Mouse (Mus musculus) cerebellum, adult 11 months (tissue): ENCODE results near the gene Gramd1b.

Source experiments
- DNase-seq: peaks from one replicate; pipeline ENCODE4 v3.0.0; 2022

Gene Gramd1b

DNA sequence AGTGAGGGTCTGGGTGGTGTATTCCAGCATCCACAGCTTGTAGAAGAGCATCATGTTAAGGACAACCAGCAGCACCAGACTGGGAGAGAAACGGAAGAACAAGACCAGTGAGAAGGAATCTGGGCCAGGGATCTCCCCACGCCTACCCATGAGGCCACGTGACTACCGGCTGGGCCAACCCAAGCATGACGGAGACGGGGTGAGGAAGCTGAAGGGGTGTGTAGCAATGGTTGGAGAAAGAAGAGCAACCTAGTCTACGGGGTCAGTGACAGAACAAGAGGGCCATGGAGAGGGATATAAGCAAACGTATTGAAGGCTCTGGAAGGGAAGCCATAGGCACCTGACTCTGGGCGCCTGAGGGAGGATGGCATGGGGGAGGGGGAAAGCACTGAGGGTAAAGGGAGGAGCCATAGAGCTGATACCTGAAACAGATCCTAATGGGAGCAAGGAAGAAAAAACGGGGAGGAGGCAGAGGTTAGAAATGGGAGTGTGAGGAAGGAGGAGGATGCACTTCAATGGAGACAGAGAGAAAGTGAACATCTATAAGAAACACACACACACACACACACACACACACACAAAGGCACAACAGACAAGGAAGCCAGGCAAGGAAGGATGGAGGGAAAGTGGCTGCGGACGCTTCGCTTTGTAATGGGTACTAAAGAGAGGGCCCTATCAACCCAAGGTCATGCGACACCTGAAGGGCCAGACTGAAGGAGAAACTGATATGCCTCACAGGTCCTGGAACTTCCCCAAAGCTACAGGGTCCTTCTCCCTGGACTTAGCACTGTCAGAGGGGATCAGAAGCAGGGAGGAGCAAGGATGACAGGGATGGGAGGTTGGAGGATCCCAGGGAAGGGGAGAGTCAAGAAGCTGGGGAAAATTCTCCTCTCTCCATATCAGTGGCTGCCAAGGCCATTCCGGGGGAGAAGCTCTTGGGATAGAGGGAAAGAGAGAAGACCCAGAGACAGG is 230.9 kb downstream of the Gramd1b start:
- DNase-seq: no peak

DNA sequence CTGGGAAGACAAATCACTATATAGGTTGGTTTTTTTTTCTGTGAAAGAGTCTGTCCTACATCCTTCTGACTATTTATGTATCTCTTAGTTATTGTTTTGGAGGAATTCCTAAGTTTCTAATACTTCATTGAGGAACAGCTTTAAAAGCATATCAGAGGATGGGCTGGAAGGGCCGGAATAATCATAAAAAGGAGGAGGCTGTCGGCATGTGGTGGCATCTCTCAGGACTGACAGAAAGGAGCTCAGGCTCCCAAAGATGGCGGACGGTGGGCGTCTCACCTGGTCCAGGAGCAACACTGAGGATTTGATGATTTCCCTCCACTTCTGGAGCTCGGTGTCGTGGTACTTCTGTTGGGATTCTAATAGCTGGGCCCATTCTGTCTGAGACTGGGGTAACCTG is 231.9 kb downstream of the Gramd1b start:
- no peak for DNase-seq

DNA sequence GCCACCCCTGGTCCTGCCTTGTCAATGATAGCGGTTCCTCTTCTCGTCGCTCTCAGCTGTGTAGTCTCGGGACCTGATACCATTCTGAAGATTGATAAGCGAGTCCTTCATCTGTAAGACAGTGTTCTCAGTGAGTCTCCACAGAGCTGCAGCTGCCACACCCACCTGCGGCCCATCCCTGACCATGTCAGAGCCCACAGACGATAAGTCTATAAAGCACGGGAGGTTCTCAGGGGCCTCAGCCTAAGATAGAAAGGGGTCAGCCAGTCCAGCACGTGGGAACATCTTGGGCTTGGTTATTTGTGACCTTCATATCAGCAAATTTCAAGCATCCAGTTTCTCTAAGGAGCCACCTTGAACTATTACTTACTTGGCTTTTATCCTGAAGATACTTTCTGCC is 233.2 kb downstream of the Gramd1b start:
- DNase-seq: no peak

DNA sequence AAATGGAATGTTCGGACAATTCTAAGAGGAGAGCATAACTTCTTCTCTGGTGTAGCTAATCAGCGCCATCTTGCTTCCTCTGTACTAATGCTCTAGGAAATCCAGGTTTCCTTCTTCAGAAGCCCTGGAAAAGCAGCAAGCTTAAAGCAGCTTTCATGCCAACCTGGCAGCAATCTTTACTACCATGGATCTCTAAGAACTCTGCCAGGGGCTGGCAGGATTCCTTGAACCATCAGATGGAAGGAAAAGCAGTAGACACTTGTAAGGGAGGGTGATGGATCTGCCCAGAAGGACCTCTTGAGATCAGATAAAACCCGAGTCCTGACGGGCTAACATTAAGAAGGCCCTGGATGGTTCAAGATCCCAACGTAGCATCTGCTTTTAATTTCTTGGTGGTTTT is 234.9 kb downstream of the Gramd1b start:
- peak; percentile 39 for DNase-seq

DNA sequence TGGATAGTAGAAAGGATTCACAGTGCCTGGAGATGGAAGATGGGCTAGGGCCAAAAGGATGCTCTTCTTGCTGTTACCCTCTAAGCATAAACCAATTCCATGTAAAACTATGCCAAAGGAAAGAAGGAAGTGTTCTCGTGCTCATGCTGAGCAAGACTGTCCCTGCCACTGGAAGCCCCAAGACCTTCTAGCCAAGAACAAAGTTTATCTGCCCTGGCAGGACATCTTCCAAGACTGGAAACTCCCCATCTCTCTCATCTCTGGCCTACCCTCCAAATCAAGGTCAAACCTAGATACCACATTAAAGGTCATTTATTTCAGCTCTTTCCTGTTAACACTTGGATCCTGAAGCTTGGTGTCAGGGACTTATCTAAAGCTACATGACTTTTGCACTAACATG is 236.3 kb downstream of the Gramd1b start:
- no peak for DNase-seq

DNA sequence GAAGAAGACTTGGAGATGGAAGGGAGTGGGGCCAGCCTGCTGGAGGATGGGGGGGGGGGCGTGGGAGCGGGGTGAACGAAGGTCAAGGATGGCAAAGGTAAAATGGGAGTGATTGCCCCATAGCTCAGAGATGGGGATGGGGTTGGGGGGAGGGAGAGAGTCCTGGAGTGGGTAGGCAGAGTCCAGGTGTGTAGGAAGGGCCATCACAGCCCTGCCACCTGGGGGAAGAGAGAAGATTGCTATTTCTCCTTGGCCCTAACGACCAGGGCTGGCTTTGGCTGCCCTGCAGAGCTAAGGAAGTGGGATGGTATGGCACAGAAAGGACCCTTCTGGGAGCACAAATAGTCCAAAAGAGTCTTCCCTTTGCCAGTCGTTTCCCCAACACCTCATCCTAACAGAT is 237.0 kb downstream of the Gramd1b start:
- no peak for DNase-seq

DNA sequence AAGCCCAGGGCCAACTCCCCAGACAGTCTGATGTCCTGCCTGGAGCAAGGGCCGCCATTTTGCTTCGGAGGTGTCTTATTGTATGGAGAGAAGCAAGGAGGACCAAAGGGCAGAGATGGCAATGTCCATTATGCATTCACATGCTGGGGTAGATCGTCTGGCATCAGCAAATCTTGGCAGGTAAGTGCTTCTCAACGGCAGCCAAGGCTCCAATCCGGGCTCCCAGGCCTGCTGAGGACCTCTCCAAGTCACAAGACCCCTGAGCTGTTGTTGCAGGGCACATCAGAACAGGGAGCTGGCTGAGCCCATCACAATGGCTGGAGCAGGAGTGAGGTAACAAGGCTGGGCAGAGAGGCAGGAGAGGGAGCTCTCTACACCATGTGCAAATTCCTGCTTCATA is 237.4 kb downstream of the Gramd1b start:
- no peak for DNase-seq

DNA sequence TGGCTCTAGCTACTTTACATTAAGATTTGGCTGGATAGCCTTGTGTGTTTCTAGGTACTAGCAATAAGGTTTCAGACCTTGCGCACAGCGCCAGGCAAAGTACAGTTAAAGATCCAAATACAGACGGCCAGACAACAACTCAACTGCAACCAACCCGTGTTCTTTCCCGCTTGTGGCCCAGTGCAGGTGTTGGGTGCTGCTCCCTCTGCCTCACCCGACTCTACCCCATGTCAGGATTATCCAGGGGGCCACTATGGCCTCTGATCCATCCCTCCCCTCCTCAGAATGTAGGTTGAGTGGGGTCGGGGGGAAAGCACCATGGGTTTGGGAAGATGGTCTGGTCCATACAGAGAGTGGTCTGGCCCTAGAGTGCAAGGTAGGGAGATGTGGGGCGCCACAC is 237.9 kb downstream of the Gramd1b start:
- DNase-seq: no peak

DNA sequence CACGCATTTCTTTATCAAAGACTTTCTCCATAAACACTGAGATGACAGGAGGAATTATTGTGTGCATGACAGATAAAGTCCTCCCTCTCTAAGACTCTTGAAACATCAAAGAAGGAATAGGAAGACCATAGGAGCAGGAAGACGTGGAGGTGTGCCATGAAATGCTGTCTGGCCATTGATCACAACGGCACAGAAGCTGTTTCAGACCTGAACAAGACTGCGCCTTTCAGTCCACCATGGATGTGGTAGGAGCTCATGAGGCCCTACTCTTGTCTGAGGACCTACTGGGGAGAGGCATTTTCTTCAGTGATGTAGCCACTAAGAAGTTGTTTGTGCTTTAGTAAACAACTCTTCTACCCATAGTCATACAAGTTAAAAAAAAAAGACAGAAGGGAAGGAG is 238.7 kb downstream of the Gramd1b start:
- no peak for DNase-seq

DNA sequence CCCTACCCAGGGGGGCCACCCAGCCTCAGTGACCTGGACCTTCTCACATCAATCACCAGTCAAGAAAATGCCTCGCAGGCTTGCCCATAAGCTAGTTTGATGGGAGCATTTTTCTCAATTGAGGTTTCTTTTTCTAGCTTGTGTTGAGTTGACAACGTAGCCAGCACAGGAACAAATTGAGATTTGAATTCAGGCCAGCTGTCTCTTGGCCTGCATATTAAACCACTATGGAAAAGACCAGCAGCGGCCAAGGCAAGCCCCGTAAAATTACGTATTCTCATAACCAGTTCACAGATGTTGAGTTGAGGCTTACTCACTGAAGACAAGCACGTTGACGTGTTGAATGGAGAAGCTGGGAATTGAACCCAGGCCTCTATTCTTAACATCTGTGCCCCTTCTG is 248.2 kb downstream of the Gramd1b start:
- no peak for DNase-seq

DNA sequence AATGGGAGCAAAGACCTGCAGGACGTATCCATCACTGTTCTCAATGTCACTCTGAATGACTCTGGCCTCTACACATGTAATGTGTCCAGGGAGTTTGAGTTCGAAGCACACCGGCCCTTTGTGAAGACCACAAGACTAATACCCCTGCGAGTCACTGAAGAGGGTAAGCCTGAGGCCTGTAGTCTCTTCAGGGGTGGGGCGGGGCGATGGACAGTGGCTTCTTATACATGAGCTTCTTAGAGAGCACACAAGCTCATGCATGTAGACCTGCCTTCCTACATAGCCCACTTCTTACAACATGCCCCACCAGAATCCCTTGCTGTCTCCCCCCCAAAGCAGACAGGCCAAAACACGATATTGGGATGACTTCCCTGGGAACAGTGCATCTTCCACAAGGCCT is 251.7 kb downstream of the Gramd1b start:
- DNase-seq: no peak

DNA sequence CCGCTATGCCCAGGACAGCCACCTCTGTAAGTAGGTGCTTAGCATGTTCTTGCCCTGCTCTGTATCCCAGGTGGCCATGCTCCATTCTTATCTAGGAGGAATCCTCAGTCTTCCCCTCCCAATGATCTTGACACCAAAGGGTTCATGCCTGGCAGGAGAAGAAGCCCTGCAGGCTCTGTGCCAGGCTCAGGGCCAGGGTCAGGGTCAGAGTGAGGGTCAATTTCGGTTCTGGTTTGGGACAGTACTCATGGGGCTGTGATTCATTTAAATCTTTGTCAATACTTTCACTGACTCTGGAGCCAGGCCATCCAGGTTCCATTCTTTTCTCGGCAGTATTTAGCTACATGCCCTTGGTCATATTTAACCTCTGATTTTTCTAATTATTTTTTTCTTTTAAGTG is 253.5 kb downstream of the Gramd1b start:
- DNase-seq: no peak

DNA sequence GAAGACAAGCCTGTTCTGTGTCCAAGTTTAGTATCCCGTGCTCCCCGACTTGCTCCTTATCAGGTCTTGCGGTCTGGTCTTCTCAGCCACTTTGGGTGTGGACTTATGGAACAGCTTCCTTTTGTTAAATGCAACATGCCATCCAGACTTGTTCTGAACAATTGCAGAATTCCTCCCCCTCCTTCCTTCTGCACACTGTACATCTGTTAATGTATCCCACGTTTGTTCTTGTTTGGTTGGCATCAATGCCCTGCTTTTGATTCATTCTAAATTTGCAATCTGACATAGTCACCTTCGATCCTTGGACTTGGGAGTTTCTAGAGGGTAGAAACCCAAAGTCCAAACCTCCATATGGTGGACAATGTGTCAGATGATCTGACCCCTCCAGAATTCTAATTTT is 255.3 kb downstream of the Gramd1b start:
- no peak for DNase-seq

DNA sequence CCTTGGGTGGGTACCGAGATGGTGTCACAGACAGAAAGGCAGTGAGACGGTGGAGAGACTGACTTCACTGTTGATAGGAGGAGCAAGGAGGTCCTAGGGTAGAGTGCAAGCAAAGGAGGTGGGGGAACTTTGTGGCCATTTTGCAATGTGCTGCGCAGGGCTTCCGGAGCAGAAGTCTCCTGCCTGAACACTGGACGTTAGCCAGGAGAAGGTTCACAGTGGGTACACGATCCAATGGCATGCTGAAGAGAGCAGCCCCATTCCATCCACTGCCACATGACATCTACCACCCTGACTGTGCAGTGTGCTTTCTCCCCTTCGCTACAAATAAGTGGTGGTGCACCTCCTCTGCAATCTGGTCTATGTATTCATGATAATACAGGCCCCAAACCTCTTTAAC is 258.4 kb downstream of the Gramd1b start:
- DNase-seq: no peak

DNA sequence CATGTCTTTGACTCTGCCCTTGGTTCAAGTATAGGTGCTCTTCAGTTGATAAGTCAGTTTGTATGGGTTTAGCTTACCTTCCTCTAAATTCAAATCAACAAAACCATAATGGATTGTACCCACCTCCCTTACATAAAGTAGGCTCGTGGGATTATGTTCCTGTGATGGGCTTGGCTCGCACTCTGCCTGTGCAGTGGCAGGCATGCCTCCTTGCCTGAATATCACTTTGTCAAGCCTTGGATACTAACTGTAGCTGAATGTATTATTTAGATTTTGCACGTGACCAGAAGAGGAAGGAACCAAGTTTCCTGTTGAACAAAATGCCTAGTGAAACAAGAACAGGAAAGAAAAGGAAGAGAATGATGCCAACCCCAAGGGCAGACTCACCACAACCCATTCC is 260.1 kb downstream of the Gramd1b start:
- DNase-seq: no peak

DNA sequence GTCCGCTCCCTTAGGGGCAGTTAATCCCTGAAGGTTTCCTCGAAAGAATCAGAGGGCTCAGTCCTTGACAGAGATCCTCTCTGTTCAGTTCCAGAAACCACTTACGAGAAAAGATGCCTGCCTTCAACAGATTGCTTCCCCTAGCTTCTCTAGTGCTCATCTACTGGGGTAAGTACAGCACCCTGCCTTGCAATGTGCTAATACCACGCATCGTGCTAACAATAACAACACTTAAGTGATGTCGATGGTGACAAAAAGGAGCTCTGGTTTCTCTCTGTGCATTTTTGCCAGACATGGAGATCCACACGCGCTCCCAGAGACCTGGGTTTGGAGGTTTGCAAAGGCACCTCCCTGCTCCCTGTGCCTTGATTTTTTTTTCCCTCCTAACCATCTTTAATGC is 261.3 kb downstream of the Gramd1b start:
- no peak for DNase-seq

DNA sequence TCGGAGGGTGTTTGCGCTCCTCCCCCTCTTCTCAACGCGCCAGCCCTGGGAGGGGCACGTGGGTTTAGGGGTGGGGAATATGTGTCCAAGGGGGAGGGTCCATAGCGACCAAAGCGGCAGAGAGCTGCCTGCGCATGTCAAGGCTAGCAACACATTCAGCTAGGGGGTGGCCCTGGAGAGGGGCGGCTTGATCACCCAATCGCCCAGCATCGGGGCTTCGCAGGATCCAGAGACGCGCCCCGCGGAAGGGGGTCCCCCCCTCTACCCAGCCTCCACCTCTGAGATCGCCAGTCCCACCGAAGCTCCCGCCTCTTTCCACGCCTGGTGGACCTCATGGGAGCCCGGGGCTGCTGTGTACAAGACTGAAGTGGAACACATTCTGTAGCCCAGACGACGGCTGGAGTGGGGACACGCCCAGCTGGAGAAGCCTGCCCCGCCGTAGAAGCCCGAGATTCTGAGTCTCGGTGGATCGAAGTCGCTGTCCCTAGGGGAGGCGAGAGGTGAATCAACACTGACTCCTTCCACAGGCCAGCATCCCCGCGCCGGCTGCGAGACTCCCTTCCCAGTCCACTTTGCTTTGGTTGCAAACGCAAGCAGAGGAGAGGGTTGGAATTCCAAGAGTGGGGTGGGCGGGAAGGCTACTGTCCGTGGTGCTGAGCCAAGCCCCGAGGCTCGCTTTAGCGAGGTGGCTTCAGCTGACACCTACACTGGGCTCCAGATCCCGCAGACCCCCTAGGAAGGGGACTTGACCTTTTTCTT is 261.9 kb downstream of the Gramd1b start, which contains the start of gene Scn3b:
TSS of gene Scn3b (plus strand) at position 115 of the 759 bp plus-strand sequence.
- DNase-seq: no peak

DNA sequence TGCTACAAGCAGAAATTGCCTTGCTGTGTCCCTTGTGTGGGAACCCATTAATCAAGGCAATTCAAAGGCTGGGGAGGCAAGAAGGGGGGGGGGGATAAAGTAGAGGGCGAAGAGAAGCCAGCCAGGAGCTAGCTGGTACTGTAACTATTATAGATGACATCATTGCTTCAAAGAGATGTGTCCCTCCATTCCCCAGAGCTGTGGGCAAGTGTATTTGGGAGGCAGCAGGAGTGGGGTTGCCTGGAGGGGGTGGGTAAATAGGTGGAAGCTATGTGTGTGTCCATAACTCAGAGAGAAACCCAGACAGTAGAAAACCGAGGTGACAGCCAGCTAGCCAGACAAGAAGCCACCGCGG is 262.5 kb downstream of the Gramd1b start:
- no peak for DNase-seq

DNA sequence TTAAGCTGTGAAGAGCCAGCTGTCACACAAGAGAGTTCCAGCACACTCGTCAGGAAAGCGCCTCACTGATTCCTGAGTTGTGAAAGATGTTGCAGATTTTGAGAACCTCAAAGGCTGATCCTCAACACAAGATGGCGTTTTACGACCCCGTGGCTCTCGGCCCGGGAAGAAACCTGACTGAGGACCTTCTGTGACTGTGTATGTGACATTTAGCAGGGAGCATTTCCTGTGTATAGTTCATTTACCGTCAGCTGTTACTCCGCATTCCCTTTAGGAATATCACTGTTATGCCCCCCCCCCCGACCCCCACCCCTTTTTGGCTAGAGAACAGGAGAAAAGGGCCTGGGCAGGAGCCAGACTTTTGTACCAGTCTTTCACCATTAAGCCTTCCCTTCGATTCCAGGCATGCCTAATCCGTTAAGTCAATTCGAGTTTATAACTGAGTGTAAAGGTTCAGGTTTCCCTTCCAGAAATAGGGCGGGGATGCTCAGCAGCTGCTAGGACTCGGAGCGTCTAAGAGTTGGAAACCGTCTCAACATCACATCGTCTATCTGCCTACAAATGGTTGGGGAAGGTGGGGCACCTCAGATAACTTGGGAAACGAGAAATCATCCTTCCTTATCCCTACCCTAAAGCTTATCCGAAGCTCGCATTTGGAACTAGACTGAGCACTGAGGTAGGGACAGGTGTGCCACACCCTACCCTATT is 263.0 kb downstream of the Gramd1b start:
- DNase-seq: no peak

DNA sequence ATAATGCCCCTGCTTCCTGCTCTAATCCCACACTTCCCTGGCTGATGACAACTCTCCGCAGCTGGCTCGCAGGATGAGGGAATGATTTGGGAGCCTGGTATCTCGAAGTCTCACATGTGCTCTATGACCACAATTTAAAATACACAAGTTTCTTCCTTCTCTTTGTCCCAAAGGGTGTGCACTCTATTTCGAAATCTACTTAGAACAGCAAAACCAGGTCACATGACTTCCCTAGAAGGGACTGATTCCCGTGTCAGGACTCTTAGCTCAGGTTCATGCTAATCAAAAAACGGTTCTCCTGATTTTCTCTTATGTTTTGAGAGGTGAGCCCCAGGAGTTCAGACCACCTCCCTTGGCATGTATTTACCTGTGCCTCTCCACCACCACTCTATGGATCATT is 267.3 kb downstream of the Gramd1b start:
- DNase-seq: no peak

DNA sequence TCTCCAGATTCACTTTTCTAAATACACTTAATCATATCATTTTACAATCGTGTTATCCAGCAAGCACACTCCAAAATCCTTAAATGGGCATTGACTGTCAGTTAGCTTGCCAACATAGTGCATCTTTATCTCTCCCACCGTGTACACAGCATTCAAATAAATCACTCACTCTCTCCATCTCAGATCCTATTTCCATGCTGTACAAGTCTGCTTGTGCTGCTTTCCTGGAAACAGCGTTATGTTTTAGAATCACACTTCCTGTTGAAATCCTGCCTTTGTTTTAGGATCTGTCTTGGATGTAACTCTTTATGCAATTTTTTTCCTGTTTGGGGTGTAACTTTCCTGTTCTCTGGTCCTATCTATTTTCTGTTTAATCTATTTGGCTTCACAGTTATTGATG is 278.7 kb downstream of the Gramd1b start:
- no peak for DNase-seq

DNA sequence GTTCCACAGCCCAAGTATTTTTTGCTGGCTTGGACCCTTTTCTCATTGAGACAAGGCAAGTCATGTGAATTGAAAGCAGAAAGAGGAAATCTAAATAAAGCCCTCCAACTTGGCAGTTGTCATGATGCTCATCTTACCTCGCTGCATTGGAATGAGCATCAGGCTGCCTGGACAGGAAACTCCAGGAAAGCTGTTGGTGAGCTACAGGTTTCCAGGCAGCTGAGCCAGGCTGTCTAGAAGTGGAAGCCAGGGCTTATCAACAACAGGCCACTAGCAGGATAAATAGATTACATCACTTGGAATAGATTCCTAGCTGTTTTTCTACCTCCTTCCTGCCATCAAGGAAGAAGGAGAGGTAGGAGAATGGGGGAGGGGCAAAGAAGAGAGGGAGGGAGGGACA is 282.1 kb downstream of the Gramd1b start:
- no peak for DNase-seq

DNA sequence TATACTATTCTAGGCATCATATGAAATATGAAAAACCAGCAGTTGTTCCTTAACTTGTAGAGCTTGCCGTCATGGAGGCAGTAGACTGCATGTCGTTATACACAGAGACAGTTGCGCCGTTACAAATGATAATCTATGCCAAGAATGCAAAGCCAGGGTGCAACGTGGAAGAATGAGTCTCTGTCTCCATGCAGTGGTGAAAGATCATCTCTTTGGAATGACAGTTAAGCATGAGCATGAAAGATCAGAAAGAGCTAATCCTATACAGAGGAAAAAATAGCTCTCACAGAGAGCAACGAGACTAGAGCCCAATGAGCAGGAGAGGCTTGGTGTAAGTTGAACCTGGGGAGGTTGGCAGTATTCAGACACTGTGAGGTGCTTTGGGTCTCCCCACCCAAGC is 284.5 kb downstream of the Gramd1b start:
- no peak for DNase-seq
